Mouse (Mus musculus) liver, embryonic 13.5 days (tissue): ENCODE measurements at regions not wholly inside any gene's neighbourhood (a gene's known extent, or its start where the extent isn't known, plus 50 kb on each side); places are given as distances from the start of the nearest gene placed in this dataset.
"Not testable (repeated sequence)": the region's sequence is repeated elsewhere in the genome, so short reads cannot be mapped to it uniquely, and the experiment has no call there.

Experiments
- ATAC-seq: fragments of 200-750 bp; cut with Nextera tagmentation; 2 replicates; pipeline ENCODE4 v1.8.0; 2017; ENCODE audit warnings: low read depth, mild to moderate bottlenecking, moderate number of reproducible peaks, moderate library complexity
- DNase-seq: peaks from one replicate; pipeline ENCODE4 v3.0.0; 2022
- H3K27ac ChIP-seq: fragments of 300-500 bp; sonication (generic); 2 replicates; pipeline ENCODE4 v1.5.1; 2015; ENCODE audit warnings: moderate library complexity, mild to moderate bottlenecking, inconsistent platforms
- H3K27me3 ChIP-seq: fragments of 300-500 bp; sonication (generic); 2 replicates; pipeline ENCODE4 v1.6.1; 2015; ENCODE audit warnings: mild to moderate bottlenecking, inconsistent platforms
- H3K36me3 ChIP-seq: fragments of 300-500 bp; sonication (generic); 2 replicates; pipeline ENCODE4 v1.6.1; 2015; ENCODE audit warnings: mild to moderate bottlenecking, inconsistent platforms
- H3K4me1 ChIP-seq: fragments of 300-500 bp; sonication (generic); replicated peaks from 2 replicates; pipeline ENCODE4 v1.6.1; 2015; ENCODE audit warnings: inconsistent platforms
- H3K4me2 ChIP-seq: fragments of 300-500 bp; sonication (generic); 2 replicates; pipeline ENCODE4 v1.6.1; 2015; ENCODE audit warnings: inconsistent platforms, mild to moderate bottlenecking, moderate library complexity
- H3K4me3 ChIP-seq: fragments of 300-500 bp; sonication (generic); replicated peaks from 2 replicates; pipeline ENCODE4 v1.5.1; 2015; ENCODE audit warnings: mild to moderate bottlenecking, inconsistent platforms
- H3K9ac ChIP-seq: fragments of 300-500 bp; sonication (generic); 2 replicates; pipeline ENCODE4 v1.6.1; 2015; ENCODE audit warnings: mild to moderate bottlenecking, inconsistent platforms
- H3K9me3 ChIP-seq: fragments of 300-500 bp; sonication (generic); replicated peaks from 2 replicates; pipeline ENCODE4 v1.6.1; 2016; ENCODE audit warnings: inconsistent platforms
- WGBS: fragments of 180-500 bp; shearing (Covaris S2); methylation state at CpG from one replicate; pipeline ENCODE4 v1.1.7; 2015; ENCODE audit not compliant: insufficient replicate concordance; 5-methylcytosine and 5-hydroxymethylcytosine counted together

DNA sequence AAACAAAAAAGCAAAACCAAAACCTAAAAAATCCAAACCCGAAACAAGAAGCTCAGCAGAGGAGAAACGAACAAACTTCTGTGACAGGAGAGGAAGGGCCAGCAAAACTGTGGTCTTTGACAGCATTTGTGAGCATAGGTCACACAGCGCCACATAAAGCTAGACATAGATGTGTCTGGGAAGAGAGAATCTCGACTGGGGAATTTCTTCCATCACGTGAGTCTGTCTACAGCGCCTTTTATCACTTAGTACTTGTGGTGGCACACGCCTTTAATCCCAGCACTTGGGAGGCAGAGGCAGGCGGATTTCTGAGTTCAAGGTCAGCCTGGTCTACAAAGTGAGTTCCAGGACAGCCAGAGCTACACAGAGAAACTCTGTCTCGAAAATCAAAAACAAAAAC is 250.2 kb upstream of the Tgfbr2 start:
- H3K4me2 ChIP-seq, H3K27me3 ChIP-seq, ATAC-seq, DNase-seq, H3K9ac ChIP-seq, H3K9me3 ChIP-seq, H3K27ac ChIP-seq, H3K4me1 ChIP-seq, H3K4me3 ChIP-seq, H3K36me3 ChIP-seq: not testable (repeated sequence)
- 64% methylated on average over 9 of the region's 9 CpGs for WGBS

DNA sequence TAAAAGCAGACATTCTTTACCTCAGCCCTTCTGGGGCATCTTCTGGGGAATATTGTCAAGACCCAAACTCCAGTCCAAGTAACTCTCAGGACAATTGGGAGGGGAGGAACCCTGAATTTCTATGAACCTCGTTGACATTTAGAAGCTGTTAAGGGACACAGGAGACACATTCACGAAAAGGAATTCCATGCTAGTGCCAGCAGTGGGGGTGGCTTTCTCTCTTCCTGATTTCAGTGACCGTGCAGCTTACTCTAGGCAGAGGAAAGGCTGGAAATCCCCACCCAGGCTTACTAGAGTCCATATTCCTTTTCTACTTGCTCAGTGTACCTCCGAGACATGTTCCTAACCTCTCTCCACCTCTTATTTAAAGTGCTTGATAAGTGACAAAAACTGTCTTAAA is 239.9 kb upstream of the Tgfbr2 start:
- H3K9me3 ChIP-seq = no peaks in the 10 kb centered on the region
- DNase-seq (no peak), ATAC-seq (no peak)
- no peaks in the 10 kb centered on the region for H3K4me1 ChIP-seq
- no peak overlapping the region for H3K9ac ChIP-seq
- no peak overlapping the region for H3K4me2 ChIP-seq
- no peak overlapping the region for H3K27ac ChIP-seq
- H3K27me3 ChIP-seq = no peaks in the 10 kb centered on the region
- 55% methylated on average over 4 of the region's 4 CpGs for WGBS
- no peaks in the 10 kb centered on the region for H3K36me3 ChIP-seq
- no peak overlapping the region for H3K4me3 ChIP-seq

DNA sequence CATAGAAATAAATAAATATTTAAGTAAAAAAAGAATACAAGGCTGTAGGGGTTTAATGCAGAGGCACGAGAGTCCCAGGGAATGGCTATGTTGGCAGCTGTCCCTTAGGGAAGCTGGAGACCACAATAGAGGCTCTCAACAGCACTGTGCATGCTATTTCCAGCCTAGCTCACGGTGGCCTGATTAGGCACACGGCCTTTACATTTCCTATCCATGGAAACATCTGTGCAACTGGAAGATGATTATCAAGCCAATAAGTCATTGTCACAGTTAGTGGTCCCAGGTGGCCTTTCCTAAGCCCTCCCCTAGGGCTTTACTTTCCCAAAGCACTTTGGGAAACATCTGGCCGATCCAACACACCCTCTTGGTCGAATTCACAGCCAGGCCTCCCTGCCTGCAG is 235.9 kb upstream of the Tgfbr2 start:
- H3K4me3 ChIP-seq = no peak overlapping the region
- 31% methylated on average over 5 of the region's 5 CpGs for WGBS
- DNase-seq (no peak), ATAC-seq (no peak)
- no peaks in the 10 kb centered on the region for H3K4me1 ChIP-seq
- H3K27ac ChIP-seq = no peak overlapping the region
- no peaks in the 10 kb centered on the region for H3K9me3 ChIP-seq
- no peak overlapping the region for H3K9ac ChIP-seq
- H3K4me2 ChIP-seq = no peak overlapping the region
- H3K36me3 ChIP-seq = no peaks in the 10 kb centered on the region
- no peaks in the 10 kb centered on the region for H3K27me3 ChIP-seq

DNA sequence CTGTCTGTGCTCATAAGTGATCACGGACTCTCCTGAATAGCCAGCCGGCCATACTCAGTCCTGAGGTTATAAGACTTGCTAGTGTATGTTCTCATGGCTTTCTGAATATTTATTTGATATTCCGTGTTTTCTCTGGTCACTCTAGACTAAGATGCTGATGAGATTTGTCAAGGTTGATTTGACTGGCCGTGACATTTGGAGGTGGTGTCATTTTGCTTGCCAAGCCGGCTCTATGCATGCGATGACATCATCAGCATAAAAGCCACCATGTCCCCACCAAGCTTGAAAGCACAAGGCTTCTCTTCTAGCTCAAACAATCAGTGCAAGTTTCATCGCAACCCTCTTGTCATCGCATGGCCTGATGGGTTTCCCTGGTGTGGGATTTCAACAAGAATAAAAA is 235.3 kb upstream of the Tgfbr2 start:
- DNase-seq = no peak
- Histone ChIP-seq H3K4me1 (no peaks in the 10 kb centered on the region), H3K4me2 (no peak overlapping the region), H3K9ac (no peak overlapping the region), H3K9me3 (no peaks in the 10 kb centered on the region), H3K27ac (no peak overlapping the region), H3K4me3 (no peak overlapping the region), H3K27me3 (no peaks in the 10 kb centered on the region), H3K36me3 (no peaks in the 10 kb centered on the region)
- ATAC-seq = no peak
- WGBS = 74% methylated on average over 8 of the region's 8 CpGs

DNA sequence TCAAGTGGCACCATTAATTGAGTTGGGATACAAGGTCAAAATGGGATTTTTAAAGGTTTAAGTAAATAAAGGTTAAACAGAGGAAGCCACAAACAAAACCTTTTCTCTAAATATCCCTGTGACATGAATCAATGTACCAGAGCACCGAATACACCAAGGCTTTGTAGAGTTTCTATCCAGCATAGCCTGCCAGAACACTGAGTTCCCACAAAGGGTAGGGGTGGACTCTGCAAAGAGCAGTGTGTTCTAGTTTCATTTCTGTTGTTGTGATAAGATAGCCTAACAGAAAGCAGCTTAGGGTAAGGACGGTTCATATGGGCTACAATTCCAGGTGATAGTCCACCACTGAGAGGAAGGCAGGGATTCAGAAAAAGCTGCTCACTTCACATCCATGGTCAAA is 233.0 kb upstream of the Tgfbr2 start:
- 65% methylated on average over 2 of the region's 2 CpGs for WGBS
- H3K4me1 ChIP-seq = no peaks in the 10 kb centered on the region
- no peak overlapping the region for H3K9ac ChIP-seq
- no peak overlapping the region for H3K27ac ChIP-seq
- no peaks in the 10 kb centered on the region for H3K27me3 ChIP-seq
- no peak overlapping the region for H3K4me2 ChIP-seq
- no peaks in the 10 kb centered on the region for H3K9me3 ChIP-seq
- no peak overlapping the region for H3K4me3 ChIP-seq
- no peaks in the 10 kb centered on the region for H3K36me3 ChIP-seq
- no peak for ATAC-seq
- no peak for DNase-seq

DNA sequence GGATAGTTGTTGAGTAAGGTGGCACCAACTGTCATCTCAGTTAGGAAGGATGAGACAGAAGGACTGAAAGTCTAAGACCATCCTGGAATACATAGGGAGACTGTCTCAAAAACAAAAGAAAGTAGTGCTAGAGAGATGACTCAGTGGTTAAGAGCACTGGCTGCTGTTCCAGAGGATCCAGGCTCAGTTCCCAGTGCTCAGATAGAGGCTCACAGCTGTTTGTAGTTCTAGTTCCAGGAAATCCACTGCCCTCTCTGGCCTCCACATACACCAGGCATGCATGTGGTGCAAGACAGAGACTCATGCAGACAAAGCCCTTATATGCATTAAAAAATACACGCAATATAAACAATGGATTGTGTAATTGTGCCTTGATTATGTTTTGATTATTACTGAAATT is 229.9 kb upstream of the Tgfbr2 start:
- Histone ChIP-seq H3K36me3 (no peaks in the 10 kb centered on the region), H3K4me3 (no peak overlapping the region), H3K9ac (no peak overlapping the region), H3K27me3 (no peaks in the 10 kb centered on the region), H3K4me1 (no peaks in the 10 kb centered on the region), H3K9me3 (no peaks in the 10 kb centered on the region), H3K27ac (no peak overlapping the region), H3K4me2 (no peak overlapping the region)
- WGBS = 79% methylated on average over 1 of the region's 1 CpGs
- ATAC-seq (no peak), DNase-seq (no peak)

DNA sequence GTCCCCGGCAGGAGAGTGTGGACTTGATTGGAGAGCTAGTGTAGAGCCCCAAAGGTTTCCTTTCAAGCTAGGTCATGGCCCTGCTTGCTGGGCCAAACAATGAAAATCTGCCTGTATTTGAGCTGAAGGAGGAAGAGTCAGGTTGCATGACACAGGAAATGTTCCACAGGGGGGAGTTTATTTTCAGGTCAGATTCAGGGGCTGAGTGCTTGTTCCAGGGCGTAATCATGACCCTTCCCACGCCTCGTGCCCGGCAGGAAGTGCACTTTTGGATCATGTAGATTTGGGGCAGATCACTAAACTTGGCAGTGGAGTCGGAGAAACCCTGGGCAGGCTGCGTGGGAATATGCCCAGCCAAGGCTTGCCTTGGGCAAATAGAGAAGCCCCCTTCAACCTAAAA is 226.7 kb upstream of the Tgfbr2 start:
- 47% methylated on average over 7 of the region's 7 CpGs for WGBS
- no peak overlapping the region for H3K4me3 ChIP-seq
- no peak for DNase-seq
- no peak overlapping the region for H3K9ac ChIP-seq
- no peaks in the 10 kb centered on the region for H3K27me3 ChIP-seq
- no peaks in the 10 kb centered on the region for H3K36me3 ChIP-seq
- H3K27ac ChIP-seq = no peak overlapping the region
- no peak for ATAC-seq
- H3K4me2 ChIP-seq = no peak overlapping the region
- H3K9me3 ChIP-seq = no peaks in the 10 kb centered on the region
- H3K4me1 ChIP-seq = no peaks in the 10 kb centered on the region

DNA sequence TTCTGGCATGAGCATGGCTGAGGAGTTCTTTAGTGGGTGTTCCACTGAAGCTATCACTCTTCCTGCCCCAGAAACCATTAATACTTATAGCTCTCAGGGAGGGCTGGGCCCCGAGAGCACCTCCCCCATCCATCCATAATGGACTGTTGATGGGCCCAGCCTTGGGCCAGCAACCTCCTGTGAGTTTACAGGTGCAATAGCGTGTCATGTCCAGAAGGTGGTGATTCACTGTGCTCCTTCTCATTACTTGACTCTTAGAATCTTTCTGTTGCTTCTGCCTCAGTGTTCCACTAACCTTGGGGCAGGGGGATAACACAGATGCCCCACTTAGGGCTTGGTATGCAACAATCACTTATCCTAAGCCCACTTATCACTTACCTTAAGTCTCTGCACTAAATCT is 225.1 kb upstream of the Tgfbr2 start:
- Histone ChIP-seq H3K9me3 (no peaks in the 10 kb centered on the region), H3K4me1 (no peaks in the 10 kb centered on the region), H3K4me3 (no peak overlapping the region), H3K4me2 (no peak overlapping the region), H3K27ac (no peak overlapping the region), H3K36me3 (no peaks in the 10 kb centered on the region), H3K27me3 (no peaks in the 10 kb centered on the region), H3K9ac (no peak overlapping the region)
- no peak for DNase-seq
- no peak for ATAC-seq
- 25% methylated on average over 2 of the region's 2 CpGs for whole genome bisulfite sequencing

DNA sequence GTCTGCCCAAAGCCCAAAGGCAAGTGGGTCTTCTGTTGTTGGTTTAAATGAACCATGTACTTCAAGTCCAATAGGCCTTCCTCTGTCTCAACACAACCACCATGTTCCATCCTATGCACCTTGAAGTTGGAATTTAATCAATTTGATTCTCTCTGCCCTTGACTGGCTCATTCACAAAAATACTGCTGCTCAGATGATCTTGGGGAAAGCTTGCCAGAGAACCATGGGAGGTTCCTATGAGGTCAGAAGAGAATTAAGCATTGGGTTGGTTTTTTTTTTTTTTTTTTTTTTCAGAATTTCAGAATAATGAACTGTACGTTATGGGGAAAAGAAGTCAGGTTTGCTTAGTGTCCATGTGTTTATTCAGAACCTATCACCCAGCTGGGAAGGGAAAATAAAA is 224.1 kb upstream of the Tgfbr2 start:
- WGBS = 65% methylated on average over 1 of the region's 1 CpGs
- Histone ChIP-seq H3K4me1 (no peaks in the 10 kb centered on the region), H3K36me3 (no peaks in the 10 kb centered on the region), H3K27me3 (no peaks in the 10 kb centered on the region), H3K4me2 (no peak overlapping the region), H3K9me3 (no peaks in the 10 kb centered on the region), H3K27ac (no peak overlapping the region), H3K9ac (no peak overlapping the region), H3K4me3 (no peak overlapping the region)
- DNase-seq (no peak), ATAC-seq (no peak)

DNA sequence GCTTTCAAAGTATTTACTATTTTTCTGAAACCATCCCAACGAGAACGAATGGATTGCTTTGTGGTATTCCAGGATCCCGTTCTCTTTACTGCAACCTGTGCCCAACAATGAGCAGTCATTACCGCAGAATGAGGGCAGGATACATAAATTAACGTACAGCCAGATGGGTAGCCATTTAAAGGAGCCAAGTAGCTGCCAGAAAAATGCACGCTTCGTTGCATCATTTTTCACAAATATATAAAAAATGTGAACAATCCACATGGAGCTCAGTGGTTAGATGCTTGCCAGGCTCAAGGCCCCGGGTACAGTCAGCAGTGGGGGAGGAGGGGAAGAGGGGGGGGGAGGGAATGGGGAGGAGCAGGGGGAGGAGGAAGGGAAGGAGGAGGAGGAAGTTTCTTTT is 217.1 kb upstream of the Tgfbr2 start:
- Histone ChIP-seq H3K4me1 (no peaks in the 10 kb centered on the region), H3K9ac (no peak overlapping the region), H3K27ac (no peak overlapping the region), H3K4me2 (no peak overlapping the region), H3K9me3 (no peaks in the 10 kb centered on the region), H3K4me3 (no peak overlapping the region), H3K27me3 (no peaks in the 10 kb centered on the region), H3K36me3 (no peaks in the 10 kb centered on the region)
- DNase-seq (no peak), ATAC-seq (no peak)
- WGBS = 66% methylated on average over 8 of the region's 8 CpGs

DNA sequence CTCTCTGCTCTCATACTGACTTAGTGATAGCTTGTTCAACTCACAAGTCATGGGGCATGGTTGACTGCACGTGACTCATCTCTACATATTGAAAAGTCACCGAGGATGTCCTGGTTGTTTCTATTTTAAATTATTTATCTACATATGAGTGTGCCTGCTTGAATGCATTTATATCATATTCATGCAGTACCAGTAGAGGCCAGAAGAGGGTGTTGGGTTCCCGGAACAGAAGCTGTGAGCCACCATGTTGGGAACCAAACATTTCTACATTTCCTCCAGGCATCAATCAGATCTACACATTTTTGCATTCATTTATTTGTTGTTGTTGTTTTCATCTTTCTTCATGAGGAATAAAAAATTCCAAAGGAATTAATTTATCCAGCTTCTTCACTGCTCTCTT is 214.6 kb upstream of the Tgfbr2 start:
- ATAC-seq = no peak
- no peak for DNase-seq
- Histone ChIP-seq H3K36me3 (no peaks in the 10 kb centered on the region), H3K27me3 (no peaks in the 10 kb centered on the region), H3K9ac (no peak overlapping the region), H3K9me3 (no peaks in the 10 kb centered on the region), H3K27ac (no peak overlapping the region), H3K4me1 (peaks cover 6% of the 10 kb centered on the region), H3K4me3 (no peak overlapping the region), H3K4me2 (no peak overlapping the region)
- 50% methylated on average over 3 of the region's 3 CpGs for WGBS

DNA sequence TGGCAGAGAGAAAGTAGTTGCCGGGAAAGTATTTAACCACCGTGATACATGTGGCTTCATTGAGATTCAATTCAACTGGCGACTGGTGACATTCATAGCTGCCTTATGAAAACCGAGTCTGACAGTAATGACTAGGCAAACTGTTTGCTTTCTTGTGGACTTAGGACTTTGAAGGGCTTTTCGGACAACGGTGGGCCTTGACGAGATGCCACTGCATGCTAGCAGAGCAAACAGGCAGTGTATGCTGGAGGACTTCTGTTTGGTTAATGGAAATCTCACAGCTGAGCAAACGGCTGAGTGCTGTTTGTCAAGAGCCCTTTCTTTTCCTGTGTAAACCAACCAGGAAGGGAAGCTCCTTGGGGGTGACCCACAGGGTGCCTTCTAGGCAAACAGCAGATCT is 213.7 kb upstream of the Tgfbr2 start:
- Histone ChIP-seq H3K4me2 (no peak overlapping the region), H3K36me3 (no peaks in the 10 kb centered on the region), H3K4me3 (no peak overlapping the region), H3K4me1 (peaks cover 14% of the 10 kb centered on the region), H3K27me3 (no peaks in the 10 kb centered on the region), H3K9me3 (no peaks in the 10 kb centered on the region), H3K9ac (no peak overlapping the region), H3K27ac (no peak overlapping the region)
- DNase-seq (no peak), ATAC-seq (no peak; the same call in 1 of the 2 replicates)
- WGBS = 48% methylated on average over 8 of the region's 8 CpGs

DNA sequence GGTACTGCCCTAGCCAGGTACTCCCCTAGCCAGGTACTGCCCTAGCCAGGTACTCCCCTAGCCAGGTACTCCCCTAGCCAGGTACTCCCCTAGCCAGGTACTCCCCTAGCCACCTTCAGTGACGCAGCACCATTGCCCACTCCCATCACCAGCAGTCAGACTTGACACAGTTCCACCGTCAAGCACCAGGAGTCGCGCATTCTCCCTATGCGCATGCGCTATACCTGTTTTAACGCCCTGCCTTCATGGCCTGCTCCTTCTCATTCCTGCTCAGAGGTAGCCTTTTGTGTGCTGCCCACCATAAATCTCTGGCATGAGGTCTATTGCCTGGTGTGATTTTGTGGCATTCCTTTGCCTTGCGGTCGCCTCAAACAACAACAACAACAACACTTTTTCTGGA is 212.9 kb upstream of the Tgfbr2 start:
- H3K4me1 ChIP-seq = peaks cover 20% of the 10 kb centered on the region
- H3K9me3 ChIP-seq = no peaks in the 10 kb centered on the region
- H3K9ac ChIP-seq = no peak overlapping the region
- H3K4me2 ChIP-seq = no peak overlapping the region
- no peak overlapping the region for H3K4me3 ChIP-seq
- no peaks in the 10 kb centered on the region for H3K36me3 ChIP-seq
- DNase-seq = no peak
- no peaks in the 10 kb centered on the region for H3K27me3 ChIP-seq
- ATAC-seq = no peak
- 81% methylated on average over 9 of the region's 9 CpGs for WGBS
- no peak overlapping the region for H3K27ac ChIP-seq
